Mouse (Mus musculus): ENCODE measurements at regions not wholly inside any gene's neighbourhood (a gene's known extent, or its start where the extent isn't known, plus 50 kb on each side); places are given as distances from the start of the nearest gene placed in this dataset.

- no peak for DNase-seq (ENCODE audit: low read depth, low spot score)
Measured at GRCm38 (mm10) chr14:24875934-24876333, 389.0 kb downstream of the Rps24 start.

- no peak for DNase-seq (ENCODE audit: low read depth, low spot score)
Measured at GRCm38 (mm10) chr14:24876508-24876907, 389.6 kb downstream of the Rps24 start.

GRCm38 (mm10) chr14:24877853-24878252, 390.9 kb downstream of the Rps24 start:
- no peak for DNase-seq (ENCODE audit: low read depth, low spot score)

GRCm38 (mm10) chr14:24886164-24886563, 399.2 kb downstream of the Rps24 start:
- no peak for DNase-seq (ENCODE audit: low read depth, low spot score)

- no peak for DNase-seq (ENCODE audit: low read depth, low spot score)
Measured at GRCm38 (mm10) chr14:24886896-24887421, 400.0 kb downstream of the Rps24 start.

- DNase-seq (ENCODE audit: low read depth, low spot score): no peak
Measured at GRCm38 (mm10) chr14:24890856-24891255, 403.9 kb downstream of the Rps24 start.

- DNase-seq (ENCODE audit: low read depth, low spot score): no peak
Measured at GRCm38 (mm10) chr14:24895196-24895595, 408.3 kb downstream of the Rps24 start.

- no peak for DNase-seq (ENCODE audit: low read depth, low spot score)
Measured at GRCm38 (mm10) chr14:24896681-24897080, 409.8 kb downstream of the Rps24 start.

GRCm38 (mm10) chr14:24900501-24901179, 413.7 kb downstream of the Rps24 start:
- DNase-seq (ENCODE audit: low read depth, low spot score): no peak

GRCm38 (mm10) chr14:24901726-24902125, 414.8 kb downstream of the Rps24 start:
- no peak for DNase-seq (ENCODE audit: low read depth, low spot score)

GRCm38 (mm10) chr14:24902870-24903269, 415.9 kb downstream of the Rps24 start:
- no peak for DNase-seq (ENCODE audit: low read depth, low spot score)

- no peak for DNase-seq (ENCODE audit: low read depth, low spot score)
Measured at GRCm38 (mm10) chr14:24904712-24905111, 417.8 kb downstream of the Rps24 start.

GRCm38 (mm10) chr14:24906916-24907315, 420.0 kb downstream of the Rps24 start:
- no peak for DNase-seq (ENCODE audit: low read depth, low spot score)

GRCm38 (mm10) chr14:24908377-24908776, 421.5 kb downstream of the Rps24 start:
- DNase-seq (ENCODE audit: low read depth, low spot score): no peak

- DNase-seq (ENCODE audit: low read depth, low spot score): no peak
Measured at GRCm38 (mm10) chr14:24911621-24912020, 424.7 kb downstream of the Rps24 start.

- no peak for DNase-seq (ENCODE audit: low read depth, low spot score)
Measured at GRCm38 (mm10) chr14:24919056-24919455, 432.1 kb downstream of the Rps24 start.

- DNase-seq (ENCODE audit: low read depth, low spot score): no peak
Measured at GRCm38 (mm10) chr14:24922006-24922405, 435.1 kb downstream of the Rps24 start.

GRCm38 (mm10) chr14:24924561-24924960, 437.6 kb downstream of the Rps24 start:
- no peak for DNase-seq (ENCODE audit: low read depth, low spot score)

- DNase-seq (ENCODE audit: low read depth, low spot score): no peak
Measured at GRCm38 (mm10) chr14:24926086-24927048, 439.4 kb downstream of the Rps24 start.

GRCm38 (mm10) chr14:24928726-24929125, 441.8 kb downstream of the Rps24 start:
- no peak for DNase-seq (ENCODE audit: low read depth, low spot score)

GRCm38 (mm10) chr14:24930251-24930650, 443.3 kb downstream of the Rps24 start:
- no peak for DNase-seq (ENCODE audit: low read depth, low spot score)

- DNase-seq (ENCODE audit: low read depth, low spot score): no peak
Measured at GRCm38 (mm10) chr14:24937876-24938275, 451.0 kb downstream of the Rps24 start.
